ENCODE assay signal across 23 mouse cellular contexts in the genomic region with DNA sequence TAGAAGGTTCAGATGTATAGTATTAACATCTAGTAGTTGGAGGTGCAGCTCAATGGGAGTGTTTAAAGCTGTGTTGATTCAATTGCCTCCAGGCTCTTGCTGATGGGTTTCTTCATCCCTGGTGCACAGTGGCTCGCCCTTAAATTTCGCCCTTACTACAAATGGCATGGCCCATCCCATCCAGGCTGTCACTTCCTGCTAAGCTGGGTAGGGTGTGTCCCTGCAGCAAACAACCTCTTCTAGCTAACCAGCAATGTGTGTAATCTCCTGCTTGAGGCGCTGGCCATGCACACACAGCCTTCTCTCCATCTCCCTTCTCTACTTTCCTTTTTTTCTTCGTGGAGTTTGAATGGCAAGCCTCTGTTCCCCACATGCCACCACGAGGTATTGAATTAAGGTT.
DNase-seq lines count a peak whose midpoint lies in the region; ATAC-seq and TF ChIP-seq lines count a peak whose summit lies in the region.
"Had no signal": no experiment of that assay in that cellular context is flagged by ENCODE, and none has a peak within 500 bp of the region (broad histone marks: within the 10 kb centered on the region; RNA-seq: fewer than 3 reads in every experiment).

No protein-coding gene starts in this region.

- DNase-seq in lung, postnatal 25 days (ENCODE audit: low spot score), result peak; percentile 8
- no peak for DNase-seq in lung, adult 2 months
- peak; percentile 20 to 38 for DNase-seq in lung, postnatal 4 days
- peak; percentile 33 for DNase-seq in stomach, postnatal 0 days (ENCODE audit: low spot score)
- no peak for DNase-seq in kidney, postnatal 25 days
- DNase-seq: B cell, adult 2 months; cerebellum, adult 8-10 months; gastrocnemius, postnatal 36 days; heart, postnatal 10 days; kidney, adult 18-20 months; kidney, postnatal 14 days; right cerebral cortex, postnatal 25 days; thymus, adult 2 months had no signal

- H3K9me3 ChIP-seq in stomach, postnatal 0 days (ENCODE audit: control insufficient read depth, low read length), result no peaks in the 10 kb centered on the region
- H3K9me3 ChIP-seq in kidney, embryonic 16.5 days (ENCODE audit: low read length), result no peaks in the 10 kb centered on the region
- H3K9me3 ChIP-seq: embryonic facial prominence, embryonic 12.5 days; limb, embryonic 10.5 days; lung, embryonic 15.5 days; midbrain, embryonic 10.5 days; neural tube, embryonic 15.5 days; stomach, embryonic 15.5 days had no signal

- H3K27me3 ChIP-seq in stomach, postnatal 0 days (ENCODE audit: control insufficient read depth, insufficient read depth, low read length), result no peaks in the 10 kb centered on the region
- H3K27me3 ChIP-seq in kidney, embryonic 16.5 days (ENCODE audit: insufficient read depth, low read length), result no peaks in the 10 kb centered on the region
- H3K27me3 ChIP-seq: embryonic facial prominence, embryonic 12.5 days; lung, embryonic 15.5 days; neural tube, embryonic 15.5 days; Patski; stomach, embryonic 15.5 days had no signal

- TF ChIP-seq EP300 in stomach, postnatal 0 days (optimal IDR thresholded peaks at IDR 0.05), result no peak

- TF ChIP-seq POLR2A in lung, adult 2 months (IDR thresholded peaks at IDR 0.05; ENCODE audit: borderline replicate concordance, extremely low read depth, low read depth, low read length), result no peak

- H3K4me2 ChIP-seq in stomach, postnatal 0 days (replicated peaks; ENCODE audit: low read depth), result no peak overlapping the region
- no peak overlapping the region for H3K4me2 ChIP-seq in kidney, embryonic 16.5 days (replicated peaks; ENCODE audit: low read depth, low read length)
- H3K4me2 ChIP-seq: embryonic facial prominence, embryonic 12.5 days; lung, embryonic 15.5 days; neural tube, embryonic 15.5 days; stomach, embryonic 15.5 days had no signal

- H3K27ac ChIP-seq in stomach, postnatal 0 days (replicated peaks), result no peak overlapping the region
- H3K27ac ChIP-seq in kidney, embryonic 16.5 days (ENCODE audit: low read length), result no peak overlapping the region
- H3K27ac ChIP-seq: lung, embryonic 15.5 days; neural tube, embryonic 15.5 days had no signal

- no peak overlapping the region for H3K4me3 ChIP-seq in lung, adult 2 months (replicated peaks; ENCODE audit: extremely low read depth, low read depth, low read length)
- H3K4me3 ChIP-seq in stomach, postnatal 0 days (ENCODE audit: low read depth, low read length), result no peak overlapping the region
- no peak overlapping the region for H3K4me3 ChIP-seq in kidney, embryonic 16.5 days (ENCODE audit: low read length)
- H3K4me3 ChIP-seq: embryonic facial prominence, embryonic 12.5 days; limb, embryonic 10.5 days; lung, embryonic 15.5 days; midbrain, embryonic 10.5 days; neural tube, embryonic 15.5 days; stomach, embryonic 15.5 days had no signal

- TF ChIP-seq CTCF in lung, adult 2 months (IDR thresholded peaks at IDR 0.05; ENCODE audit: insufficient read depth, low read length), result no peak
- TF ChIP-seq CTCF in stomach, postnatal 0 days (IDR thresholded peaks at IDR 0.05; ENCODE audit: low read depth), result no peak

- H3K36me3 ChIP-seq in stomach, postnatal 0 days (ENCODE audit: control insufficient read depth, insufficient read depth, low read length), result no peaks in the 10 kb centered on the region
- no peaks in the 10 kb centered on the region for H3K36me3 ChIP-seq in kidney, embryonic 16.5 days (ENCODE audit: insufficient read depth, low read length)
- H3K36me3 ChIP-seq: embryonic facial prominence, embryonic 12.5 days; limb, embryonic 10.5 days; lung, embryonic 15.5 days; midbrain, embryonic 10.5 days; neural tube, embryonic 15.5 days; stomach, embryonic 15.5 days had no signal

- 77% methylated on average over 5 of the region's 5 CpGs for WGBS in lung, adult 2 months
- 65% methylated on average over 5 of the region's 5 CpGs for WGBS in stomach, postnatal 0 days
- WGBS in kidney, embryonic 16.5 days, result 84% methylated on average over 5 of the region's 5 CpGs

- no peaks in the 10 kb centered on the region for H3K4me1 ChIP-seq in lung, adult 2 months (ENCODE audit: control insufficient read depth, insufficient read depth, low read length)
- H3K4me1 ChIP-seq in stomach, postnatal 0 days (replicated peaks; ENCODE audit: control insufficient read depth, insufficient read depth), result no peaks in the 10 kb centered on the region
- H3K4me1 ChIP-seq in kidney, embryonic 16.5 days (ENCODE audit: insufficient read depth, low read length), result no peaks in the 10 kb centered on the region
- H3K4me1 ChIP-seq: stomach, embryonic 15.5 days had no signal

- peak; percentile 46 for ATAC-seq in activated CD4-positive, CD25-positive, alpha-beta regulatory T cell, adult 4 months
- ATAC-seq in stomach, postnatal 0 days (ENCODE audit: low FRiP score, low TSS enrichment), result peak; percentile 66; the same call in 1 of the 2 replicates
- ATAC-seq in kidney, embryonic 16.5 days (ENCODE audit: low FRiP score, low TSS enrichment), result no peak
- ATAC-seq: forebrain, embryonic 14.5 days; Patski had no signal

- no peak overlapping the region for H3K9ac ChIP-seq in stomach, postnatal 0 days (ENCODE audit: low read length)
- H3K9ac ChIP-seq in kidney, embryonic 16.5 days (replicated peaks; ENCODE audit: low read length), result no peak overlapping the region
- H3K9ac ChIP-seq: embryonic facial prominence, embryonic 12.5 days; lung, embryonic 15.5 days; neural tube, embryonic 15.5 days; stomach, embryonic 15.5 days had no signal

Comparison
In these comparisons a context has a peak if more than half of its experiments do, and no peak if none do; other contexts are left out.
1. DNase-seq: peak in lung, postnatal 25 days (single experiment), lung, postnatal 4 days (2 of 2) and stomach, postnatal 0 days (single experiment); none in lung, adult 2 months (single experiment) and kidney, postnatal 25 days (0 of 2).